Mouse (Mus musculus) CD4-positive, CD25-positive, alpha-beta regulatory T cell (primary cell): Measurements from ENCODE around the gene Epha3. TPM values are rescaled to one million over a fixed set of nuclear protein-coding genes. Genes with fewer than 3 reads are reported as not detected.

Experiments
- polyA plus RNA-seq: library from polyadenylated mRNA; unstranded; fragments of 100-300 nt; shearing (Covaris generic); gene quantifications from one replicate; pipeline ENCODE4 v1.2.1, GENCODE M21; 2017

Gene Epha3
- 0.35 TPM for polyA plus RNA-seq

DNA sequence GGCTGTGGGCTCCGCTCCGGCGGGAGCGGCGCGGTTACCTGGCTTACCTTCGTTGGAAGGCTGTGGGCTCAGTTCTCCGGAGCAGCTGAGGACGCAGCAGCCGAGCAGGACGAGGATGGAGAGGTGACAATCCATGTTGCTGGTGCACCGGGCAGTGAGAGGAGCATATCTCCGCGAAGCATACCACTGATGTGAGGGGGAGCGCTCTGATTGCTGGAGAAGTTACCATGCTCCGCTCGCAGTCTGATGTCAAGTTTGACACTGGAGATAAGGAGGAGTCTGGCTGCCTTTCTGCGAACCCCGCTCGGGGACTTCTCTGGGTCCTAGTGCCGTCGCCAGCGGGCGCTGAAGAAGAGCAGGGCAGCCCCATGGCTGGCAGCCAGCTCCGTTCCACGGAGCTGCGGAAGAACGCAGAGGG is at the start of gene Epha3:
Gene Epha3 (minus strand): TSS at position 263 of the 418 bp plus-strand sequence.

